Mouse (Mus musculus) induced T-regulatory cell, adult 2 months (primary cell): ENCODE measurements around the gene Tmem183a.

Source experiments
- DNase-seq: peaks from one replicate; pipeline ENCODE4 v3.0.0-alpha.2; 2012; ENCODE audit warnings: low read depth

Tmem183a gene

DNA sequence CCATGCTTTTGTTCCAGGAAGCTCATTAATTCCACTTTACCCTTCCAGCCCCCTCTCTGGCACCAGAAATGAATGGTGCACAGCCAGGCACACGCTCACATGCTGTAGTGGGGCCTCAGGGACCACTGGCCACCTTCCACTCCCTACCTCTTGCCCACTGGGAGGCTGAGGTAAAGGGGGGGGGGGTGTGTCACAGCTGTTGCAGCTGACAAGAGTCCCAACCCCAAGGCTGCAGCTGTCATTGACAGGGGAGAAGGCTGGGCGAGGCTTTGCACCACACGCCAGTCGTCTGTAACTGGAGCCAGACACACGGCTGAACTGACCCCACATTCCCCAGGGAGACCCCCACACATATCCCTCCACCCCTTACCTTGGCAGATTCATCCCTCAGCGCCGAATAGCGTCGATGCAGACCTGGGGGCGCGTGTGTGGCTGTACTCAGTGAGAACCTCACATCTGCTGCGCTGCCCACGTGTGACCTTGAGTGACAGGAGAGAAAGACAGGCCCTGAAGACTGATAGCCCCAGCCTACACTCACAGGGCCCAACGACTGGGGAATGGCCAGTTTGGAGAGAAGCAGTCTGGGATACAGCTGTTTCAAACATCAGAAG, 41.0 kb downstream of the Tmem183a start:
- no peak for DNase-seq

DNA sequence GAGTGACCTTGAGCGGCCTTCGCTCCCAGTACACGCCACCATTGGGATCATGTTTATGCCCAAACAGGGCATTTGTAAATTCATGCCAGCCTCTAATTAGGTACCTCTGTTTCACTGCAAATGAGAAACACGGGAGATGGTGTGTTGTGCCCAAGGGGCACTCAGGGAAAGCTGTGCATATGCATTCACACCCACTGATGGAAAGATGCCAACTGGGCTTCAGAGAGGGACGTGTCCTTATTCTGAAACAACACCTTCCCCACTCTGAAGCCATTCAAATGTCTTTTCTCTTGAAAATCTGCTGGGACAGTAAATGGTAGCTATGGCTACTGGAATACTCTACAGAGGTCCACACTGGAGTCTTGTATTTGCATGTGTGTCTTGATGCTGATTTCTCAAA, 43.5 kb downstream of the Tmem183a start:
- no peak for DNase-seq

DNA sequence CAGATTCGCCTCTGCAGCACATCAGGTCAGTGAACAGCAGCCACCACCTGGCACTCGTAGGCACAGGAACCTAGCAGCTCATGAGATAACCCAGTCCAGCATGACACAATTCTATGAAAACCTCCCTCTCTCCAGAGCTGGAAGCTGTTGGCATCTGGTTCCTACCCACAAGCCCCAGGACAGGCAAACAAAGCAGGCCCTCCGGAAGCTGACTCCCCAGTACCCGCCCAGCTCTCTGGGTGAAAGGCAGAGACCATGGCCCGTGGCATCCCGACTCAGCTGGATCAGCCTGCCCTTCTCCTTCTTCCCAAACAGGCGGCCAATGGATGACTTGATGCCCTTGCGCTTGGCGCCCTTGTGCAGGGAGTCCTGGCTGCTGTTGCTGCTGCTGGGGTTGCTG, 45.4 kb downstream of the Tmem183a start:
- no peak for DNase-seq

DNA sequence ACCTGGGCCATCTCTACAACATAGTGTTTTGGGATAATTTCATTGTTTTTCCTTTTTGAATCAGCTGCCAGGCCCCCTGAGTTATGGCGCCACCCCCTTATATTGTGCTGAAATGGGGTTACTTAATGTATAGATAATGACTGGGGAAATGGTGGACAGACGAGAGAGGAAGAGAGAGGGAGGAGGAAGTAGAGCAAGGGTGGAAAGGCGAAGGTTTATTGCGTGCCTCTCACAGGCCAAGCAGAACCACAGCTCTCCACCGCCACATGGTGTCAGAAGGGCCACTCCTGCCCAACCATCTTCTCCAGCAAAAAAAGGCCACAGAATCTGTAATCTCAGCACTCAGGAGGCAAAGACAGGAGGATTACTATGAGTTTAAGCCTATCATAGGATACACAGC, 46.6 kb downstream of the Tmem183a start:
- DNase-seq = no peak

DNA sequence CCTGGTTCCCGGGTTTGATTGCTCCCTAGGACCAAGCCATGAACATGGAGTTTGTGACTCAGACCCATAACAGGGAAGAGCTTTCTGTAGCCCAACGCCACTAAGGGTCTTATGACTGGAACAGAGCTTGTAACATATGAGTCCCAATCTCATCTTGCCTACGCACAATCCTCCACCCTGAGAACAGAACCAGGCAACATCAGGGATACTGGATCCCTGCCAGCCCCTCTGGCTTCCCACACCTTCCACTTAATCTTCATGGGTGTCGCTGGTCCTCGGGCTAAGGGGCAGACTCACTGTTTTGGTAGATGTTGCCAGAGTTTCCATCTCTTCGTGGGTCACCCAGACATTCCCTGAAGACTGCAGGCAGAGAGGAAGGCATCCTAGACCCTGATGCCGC, 50.0 kb downstream of the Tmem183a start:
- DNase-seq = no peak

DNA sequence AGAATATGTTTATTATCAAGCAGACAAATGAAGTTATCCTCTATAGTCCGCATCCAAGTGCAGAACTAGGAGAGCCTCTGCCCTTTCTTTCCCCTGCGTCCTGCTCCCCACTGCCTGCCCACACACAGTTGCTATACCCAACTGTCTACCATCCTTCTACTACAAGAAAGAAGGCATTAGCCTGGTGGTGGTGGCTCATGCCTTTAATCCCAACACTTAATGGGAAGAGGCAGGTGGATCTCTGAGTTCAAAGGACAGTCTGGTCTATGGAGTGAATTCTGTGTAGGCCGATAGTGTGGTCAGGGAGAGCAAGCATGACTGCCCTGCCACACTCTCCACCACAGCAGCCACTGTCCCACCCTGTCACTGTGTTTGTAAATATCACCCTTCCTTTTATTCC, 51.0 kb downstream of the Tmem183a start:
- DNase-seq = no peak

DNA sequence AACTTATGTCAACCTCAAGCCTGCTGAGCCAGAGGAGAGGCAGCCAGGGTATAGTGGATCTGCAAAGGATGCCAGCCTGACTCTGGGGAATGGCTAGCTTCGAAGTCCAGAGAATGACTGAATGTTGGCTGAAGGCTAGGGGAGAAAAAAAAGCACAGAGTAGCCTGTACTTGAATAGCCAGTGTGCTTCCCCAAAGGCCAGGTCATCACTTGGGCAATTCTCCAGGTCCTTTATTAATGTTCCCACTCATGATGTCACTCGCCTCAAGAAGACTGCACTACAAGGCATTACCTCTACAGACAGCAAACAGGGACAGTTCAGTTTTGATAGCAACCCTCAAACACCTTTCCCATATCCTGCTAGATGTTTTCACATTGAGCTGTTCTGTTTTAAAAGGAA, 51.5 kb downstream of the Tmem183a start:
- DNase-seq = no peak

DNA sequence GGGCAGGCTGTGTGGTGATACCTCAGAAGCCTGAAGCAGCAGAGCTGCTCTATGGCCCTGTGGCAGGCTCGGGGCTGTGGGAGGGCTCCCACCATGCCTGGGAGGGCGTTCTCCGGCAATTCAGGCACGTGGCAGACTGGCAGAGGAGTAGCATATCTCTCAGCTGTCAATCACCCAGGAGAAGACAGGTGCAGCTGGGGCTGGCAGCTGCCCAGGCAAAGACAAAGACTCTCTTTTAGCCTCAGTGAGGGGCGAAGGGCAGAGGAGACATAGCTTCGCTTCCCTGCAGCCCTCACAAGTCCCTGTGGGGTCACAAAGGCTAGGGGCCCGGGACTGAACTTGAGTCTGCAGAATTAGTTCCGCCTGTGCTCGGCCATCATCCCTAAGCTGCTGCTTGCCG, 54.4 kb downstream of the Tmem183a start:
- DNase-seq = no peak

DNA sequence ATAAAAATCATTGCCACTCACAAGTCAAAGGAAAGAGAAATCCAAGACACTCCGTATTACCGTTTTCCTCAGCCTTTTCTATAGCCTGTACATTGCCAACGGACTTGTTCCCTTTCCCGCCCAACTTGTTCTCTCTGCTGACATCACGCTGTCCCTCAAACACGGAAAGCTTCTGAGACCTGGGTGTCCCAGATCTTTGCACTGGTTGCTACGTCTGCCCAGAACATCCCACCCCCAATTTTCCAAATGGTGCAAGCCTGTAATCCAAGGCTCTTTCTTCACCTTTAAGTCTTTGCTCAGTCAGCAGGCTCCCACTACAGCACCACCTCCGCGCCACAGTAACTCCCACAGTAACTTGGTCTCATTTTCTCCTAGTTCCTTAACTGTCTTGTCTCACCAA, 56.8 kb downstream of the Tmem183a start:
- DNase-seq = no peak

DNA sequence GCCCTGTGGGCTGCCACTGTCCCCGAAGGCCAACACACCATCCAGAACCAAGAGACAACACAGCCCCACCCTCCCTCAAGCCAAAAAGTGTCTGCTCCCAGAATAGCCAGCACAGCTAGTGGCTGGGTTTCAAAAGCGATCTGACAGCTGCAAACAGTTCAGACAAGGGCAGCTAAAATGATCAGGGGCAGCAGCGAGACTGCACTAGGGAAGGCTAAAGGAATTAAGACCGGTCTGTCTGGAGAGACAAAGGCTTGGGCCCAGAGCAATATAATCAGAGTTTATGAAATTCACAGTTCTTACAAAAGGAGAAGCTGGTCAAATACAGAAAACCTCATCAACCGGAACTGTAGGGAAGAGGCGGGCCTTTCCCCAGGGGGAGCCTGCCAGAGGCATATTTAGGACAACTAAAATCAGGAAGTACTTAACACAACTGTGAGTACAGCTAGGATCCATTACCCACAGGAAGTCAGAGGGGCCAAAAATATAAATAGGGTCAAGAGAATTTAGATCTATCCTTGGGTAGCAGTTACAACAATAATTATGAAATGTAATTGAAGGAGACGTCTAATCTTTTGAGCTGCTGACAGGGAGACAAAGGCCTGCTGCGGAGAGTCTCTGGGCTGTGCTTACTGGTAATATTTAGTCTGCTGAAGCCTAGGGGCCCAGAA, 59.1 kb downstream of the Tmem183a start:
- DNase-seq = no peak

DNA sequence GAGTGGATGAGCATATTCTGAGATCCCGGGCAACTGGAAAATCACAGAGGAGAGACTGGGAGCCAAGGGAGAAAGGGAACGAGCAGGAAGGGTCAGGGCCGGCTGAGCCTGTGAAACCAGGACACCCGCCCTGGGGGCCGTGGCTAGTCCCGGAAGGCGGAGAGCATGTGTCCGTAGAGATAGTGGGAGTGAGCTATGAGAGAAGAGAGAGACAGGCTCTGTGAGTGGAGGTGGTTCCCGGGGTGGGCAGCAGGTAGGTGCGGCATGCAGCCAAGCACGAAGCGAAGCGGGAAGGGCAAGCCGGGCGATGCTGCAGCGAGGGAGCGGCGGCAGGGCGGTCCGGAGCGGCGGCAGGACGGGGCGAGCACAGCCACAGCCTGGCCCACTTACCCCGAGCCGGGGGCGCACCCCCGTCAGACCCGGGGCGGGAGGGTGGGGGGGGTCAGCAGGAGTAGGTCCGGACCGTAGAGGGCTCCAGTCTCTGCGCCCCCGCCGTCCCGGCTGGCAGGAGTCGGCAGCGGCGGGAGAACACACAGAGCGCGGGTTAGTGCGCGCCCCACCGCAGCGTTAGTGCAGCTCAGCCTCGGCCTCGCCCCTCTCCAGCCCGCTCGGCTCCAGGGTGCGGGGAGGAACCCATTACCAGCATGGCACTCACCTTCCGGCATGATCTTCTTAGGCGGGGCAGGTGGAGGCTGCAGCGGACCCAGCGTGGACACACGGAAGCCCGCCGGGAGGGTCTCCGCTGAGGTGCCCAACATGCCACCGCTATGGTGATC, 63.0 kb downstream of the Tmem183a start:
- no peak for DNase-seq

DNA sequence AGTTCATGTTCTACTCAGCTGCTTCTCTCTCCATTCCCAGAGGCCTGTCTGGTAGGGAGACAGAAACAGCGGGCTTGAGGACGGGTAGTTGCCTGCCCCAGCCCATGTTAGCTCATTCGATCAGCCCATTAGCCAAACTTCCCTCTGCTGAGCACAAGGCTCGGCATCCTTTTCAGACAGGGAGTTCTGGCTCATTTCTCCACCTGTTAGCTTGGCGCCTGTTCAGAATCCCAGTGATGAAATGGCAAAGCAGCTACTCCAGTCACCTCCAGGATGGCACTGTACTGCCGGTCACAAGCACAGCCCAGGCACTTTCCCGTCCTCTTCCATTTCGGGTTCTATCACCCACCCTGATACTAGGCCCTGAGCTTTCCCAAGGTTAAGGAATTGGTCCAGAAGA, 64.5 kb downstream of the Tmem183a start:
- DNase-seq = no peak
